Mouse (Mus musculus): ENCODE results near the gene Hsdl1.

Hsdl1 gene

GRCm38 (mm10) chr8:119574437-119575365, at the start of gene Hsdl1, which contains the start of gene Dnaaf1:
Gene Hsdl1, minus strand, starts transcription at chr8:119575183.
Gene Dnaaf1, plus strand, starts transcription at chr8:119575235.
- DNase-seq (ENCODE audit: low spot score): peak; percentile 92

DNA sequence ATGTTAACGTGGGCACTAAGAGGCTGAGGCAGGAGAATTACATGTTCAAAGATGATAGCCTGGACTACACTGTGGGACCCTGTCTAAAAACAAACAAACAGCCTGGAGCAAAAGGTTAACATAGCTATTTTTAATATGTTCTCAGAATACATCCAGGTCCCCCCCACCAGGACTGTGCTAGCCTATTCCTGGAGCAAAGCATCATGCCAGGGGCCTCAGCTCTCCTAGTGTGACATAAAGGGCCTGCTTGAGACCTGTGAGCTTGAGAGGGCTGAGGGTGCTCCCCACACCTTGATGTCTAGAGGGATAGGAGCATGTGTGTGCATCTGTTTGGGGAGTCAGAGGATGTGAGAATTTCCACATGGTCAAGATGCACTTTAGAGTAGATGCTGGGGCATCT, 48.8 kb upstream of the Hsdl1 start:
- DNase-seq (ENCODE audit: low spot score): no peak

GRCm38 (mm10) chr8:119623061-119623460, 48.1 kb upstream of the Hsdl1 start:
- DNase-seq (ENCODE audit: low spot score): no peak

DNA sequence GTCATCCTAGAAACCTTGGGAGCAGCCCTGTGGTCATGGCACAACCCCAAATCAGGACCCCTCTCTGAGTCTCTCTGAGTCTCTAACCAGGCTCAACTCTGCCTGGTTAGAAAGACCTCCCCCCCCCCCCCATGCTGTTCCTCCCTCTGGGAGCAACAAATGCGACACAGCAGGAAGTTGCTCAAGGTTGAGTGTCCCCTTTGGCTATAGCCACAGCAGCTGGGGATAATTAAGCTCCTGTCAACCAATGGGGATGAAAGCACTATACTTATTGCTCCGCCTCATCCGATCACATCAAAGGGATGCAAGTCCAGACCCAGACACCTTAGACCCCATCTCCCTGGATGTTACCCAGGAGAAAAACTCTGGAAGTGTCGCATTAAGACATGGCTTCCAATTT, 47.6 kb upstream of the Hsdl1 start:
- no peak for DNase-seq (ENCODE audit: low spot score)

GRCm38 (mm10) chr8:119620848-119621465, 46.0 kb upstream of the Hsdl1 start:
- DNase-seq (ENCODE audit: low spot score): no peak

- no peak for DNase-seq (ENCODE audit: low spot score)
Observed at GRCm38 (mm10) chr8:119620116-119620840, 45.3 kb upstream of the Hsdl1 start.

- no peak for DNase-seq (ENCODE audit: low spot score)
Observed at GRCm38 (mm10) chr8:119618887-119619286, 43.9 kb upstream of the Hsdl1 start.

DNA sequence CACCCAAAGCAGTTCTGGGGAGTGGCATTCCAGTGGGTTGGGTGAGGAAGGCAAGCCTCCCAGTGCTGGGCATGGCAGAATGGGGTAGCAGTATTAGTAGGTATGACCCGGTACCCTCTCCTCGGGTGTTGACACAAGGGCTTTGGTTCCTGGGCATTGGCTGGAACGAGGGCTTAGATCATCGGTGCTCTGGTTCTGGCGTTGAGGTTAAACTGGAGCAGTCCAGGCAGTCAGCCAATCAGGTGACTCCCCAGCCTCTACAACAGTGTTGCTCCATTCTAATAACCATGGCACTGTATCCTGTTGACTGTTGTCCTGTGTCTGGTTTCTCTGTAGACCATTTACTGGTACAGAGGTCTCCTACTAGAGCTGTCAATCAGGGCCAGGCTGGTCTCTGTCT, 42.6 kb upstream of the Hsdl1 start:
- no peak for DNase-seq (ENCODE audit: low spot score)

DNA sequence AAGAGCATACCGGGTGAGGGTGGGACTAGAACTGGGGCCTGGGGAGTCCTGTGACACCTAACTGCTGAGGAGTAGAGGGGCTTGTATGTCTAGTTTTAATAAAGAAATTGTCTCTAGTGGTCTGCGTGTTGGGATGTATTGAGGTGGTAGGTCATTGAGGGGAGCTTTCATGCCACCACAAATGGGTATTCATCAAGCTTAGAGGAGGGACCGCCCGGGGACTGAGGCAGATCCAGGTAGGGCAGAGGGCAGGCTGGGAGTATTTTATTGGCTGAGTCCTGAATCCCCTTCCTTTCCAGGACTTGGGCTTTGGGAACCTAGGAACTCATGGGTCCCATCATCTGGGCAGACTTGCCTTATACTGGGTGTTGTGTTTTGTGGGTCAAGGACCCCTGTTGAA, 41.8 kb upstream of the Hsdl1 start:
- no peak for DNase-seq (ENCODE audit: low spot score)

DNA sequence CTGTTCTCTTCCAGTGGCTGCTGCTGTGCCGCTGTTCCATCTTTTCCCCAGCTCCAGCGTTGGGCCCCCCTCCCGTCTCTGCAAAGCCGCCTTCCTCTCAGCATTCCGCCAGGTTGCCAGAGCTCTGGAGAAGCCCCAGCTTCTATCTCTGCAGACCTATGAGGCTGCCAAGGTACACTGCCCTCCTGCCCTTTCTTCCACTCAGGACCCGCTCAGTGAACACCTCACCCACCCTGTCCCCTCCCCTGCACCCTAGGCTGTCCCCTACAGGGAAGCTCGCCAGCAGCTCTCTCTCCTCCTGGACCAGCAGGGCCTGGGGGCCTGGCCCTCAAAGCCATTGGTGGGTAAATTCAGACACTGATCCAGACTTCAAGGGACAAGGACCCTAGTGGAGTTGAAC, 41.4 kb upstream of the Hsdl1 start:
- DNase-seq (ENCODE audit: low spot score): no peak

GRCm38 (mm10) chr8:119615096-119615495, 40.1 kb upstream of the Hsdl1 start:
- no peak for DNase-seq (ENCODE audit: low spot score)

DNA sequence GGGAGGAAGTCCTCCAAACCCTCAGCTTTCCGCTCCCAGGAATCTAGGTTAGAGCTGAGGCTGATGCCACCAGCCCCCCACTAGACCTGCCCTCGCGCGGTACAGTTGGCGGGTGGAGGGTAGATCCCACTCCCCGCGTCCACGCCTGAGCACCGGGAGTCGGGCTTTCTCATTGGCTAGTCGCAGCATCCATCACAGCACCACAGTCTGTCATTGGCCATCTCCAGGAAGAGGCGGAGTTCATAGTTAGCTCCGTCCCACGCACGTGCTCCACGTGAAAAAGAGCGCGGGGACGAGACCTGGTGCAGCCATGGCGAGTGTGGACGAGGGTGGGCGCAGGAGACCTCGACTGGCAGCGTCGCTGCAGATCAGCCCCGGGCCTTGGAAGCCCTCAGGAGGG, 37.5 kb upstream of the Hsdl1 start, which contains the start of gene Adad2:
TSS of gene Adad2 (plus strand) at position 277 of the 400 bp plus-strand sequence.
- DNase-seq (ENCODE audit: low spot score): peak; percentile 88

DNA sequence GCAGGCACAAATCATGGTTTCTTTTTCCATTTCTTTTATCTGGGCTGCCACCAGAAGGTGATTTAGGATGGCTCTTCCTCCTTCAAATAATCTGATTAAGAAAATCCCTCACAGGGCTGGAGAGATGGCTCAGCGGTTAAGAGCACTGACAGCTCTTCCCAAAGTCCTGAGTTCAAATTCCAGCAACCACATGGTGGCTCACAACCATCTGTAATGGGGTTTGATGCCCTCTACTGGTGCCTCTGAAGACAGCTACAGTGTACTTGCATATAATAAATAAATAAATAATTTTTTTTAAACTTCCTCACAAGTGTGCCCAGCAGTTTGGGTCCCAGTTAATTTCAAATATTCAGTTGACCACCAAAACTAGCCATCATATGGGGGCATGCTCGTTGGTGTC, 31.2 kb upstream of the Hsdl1 start:
- DNase-seq (ENCODE audit: low spot score): no peak

DNA sequence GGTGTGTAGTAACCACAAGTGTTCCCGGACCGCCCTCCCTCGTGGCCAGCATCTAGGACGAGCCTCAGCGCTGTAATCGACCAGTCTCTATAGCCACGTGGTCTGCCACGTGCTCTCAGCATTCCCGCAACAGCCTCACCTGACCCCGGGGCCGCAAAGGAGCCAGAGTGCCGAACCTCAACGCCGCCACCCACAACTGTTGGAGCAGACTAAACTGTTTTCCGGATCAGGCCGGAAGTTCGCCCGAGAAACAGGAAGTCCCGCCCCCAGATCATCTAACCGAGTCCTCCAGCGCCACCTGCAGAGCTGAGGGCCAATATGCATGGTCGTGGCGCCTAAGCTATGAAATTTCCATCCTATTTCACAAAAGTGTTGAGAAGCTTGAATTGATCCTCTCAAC, 30.0 kb upstream of the Hsdl1 start, which contains the start of gene Taf1c:
TSS of gene Taf1c (minus strand) at position 227 of the 400 bp plus-strand sequence.
- peak; percentile 90 for DNase-seq (ENCODE audit: low spot score)

- DNase-seq (ENCODE audit: low spot score): no peak
Observed at GRCm38 (mm10) chr8:119604398-119604803, 29.4 kb upstream of the Hsdl1 start.

- no peak for DNase-seq (ENCODE audit: low spot score)
Observed at GRCm38 (mm10) chr8:119603771-119604170, 28.8 kb upstream of the Hsdl1 start.

DNA sequence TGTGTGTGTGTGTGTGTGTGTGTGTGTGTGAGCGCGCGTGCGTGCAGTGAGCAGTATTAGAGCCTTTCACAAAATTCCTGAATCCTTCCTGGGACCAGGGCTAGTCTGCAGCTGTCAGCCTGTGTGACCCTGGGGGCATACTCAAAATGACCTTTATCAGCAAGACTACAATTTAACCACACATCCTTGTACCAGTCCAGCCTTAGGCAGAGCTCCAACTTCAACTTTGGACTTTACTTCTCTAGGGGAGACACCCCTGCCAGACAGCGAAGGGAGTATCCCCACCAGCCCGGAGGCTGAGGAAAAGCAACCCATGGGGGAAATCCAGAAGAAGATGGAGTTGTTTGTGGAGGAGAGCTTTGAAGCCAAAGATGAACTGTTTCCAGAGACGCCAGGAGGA, 16.5 kb upstream of the Hsdl1 start:
- no peak for DNase-seq (ENCODE audit: low spot score)

- DNase-seq (ENCODE audit: low spot score): no peak
Observed at GRCm38 (mm10) chr8:119590348-119590747, 15.4 kb upstream of the Hsdl1 start.

DNA sequence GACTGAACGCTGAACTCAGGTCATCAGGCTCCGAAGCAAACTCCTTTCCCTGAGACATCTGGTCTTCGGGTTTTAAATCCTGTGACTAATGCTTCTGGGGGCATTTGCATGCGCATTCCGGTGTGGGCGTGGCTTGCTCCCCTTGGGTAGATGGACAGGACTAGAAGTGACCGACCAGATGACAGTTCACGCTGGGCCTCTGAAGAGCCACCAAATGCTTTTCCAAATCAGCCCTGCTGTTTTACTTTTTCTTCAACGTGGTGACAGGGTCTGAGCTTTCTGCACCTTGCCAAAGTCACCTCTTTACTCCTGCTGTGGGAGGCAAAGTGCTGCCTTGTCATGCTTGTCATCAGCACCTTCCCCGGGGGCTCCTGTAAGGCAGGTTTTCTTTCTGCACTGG, 13.9 kb upstream of the Hsdl1 start:
- no peak for DNase-seq (ENCODE audit: low spot score)

GRCm38 (mm10) chr8:119588321-119588720, 13.3 kb upstream of the Hsdl1 start:
- DNase-seq (ENCODE audit: low spot score): no peak

- DNase-seq (ENCODE audit: low spot score): no peak
Observed at GRCm38 (mm10) chr8:119585901-119586300, 10.9 kb upstream of the Hsdl1 start.

DNA sequence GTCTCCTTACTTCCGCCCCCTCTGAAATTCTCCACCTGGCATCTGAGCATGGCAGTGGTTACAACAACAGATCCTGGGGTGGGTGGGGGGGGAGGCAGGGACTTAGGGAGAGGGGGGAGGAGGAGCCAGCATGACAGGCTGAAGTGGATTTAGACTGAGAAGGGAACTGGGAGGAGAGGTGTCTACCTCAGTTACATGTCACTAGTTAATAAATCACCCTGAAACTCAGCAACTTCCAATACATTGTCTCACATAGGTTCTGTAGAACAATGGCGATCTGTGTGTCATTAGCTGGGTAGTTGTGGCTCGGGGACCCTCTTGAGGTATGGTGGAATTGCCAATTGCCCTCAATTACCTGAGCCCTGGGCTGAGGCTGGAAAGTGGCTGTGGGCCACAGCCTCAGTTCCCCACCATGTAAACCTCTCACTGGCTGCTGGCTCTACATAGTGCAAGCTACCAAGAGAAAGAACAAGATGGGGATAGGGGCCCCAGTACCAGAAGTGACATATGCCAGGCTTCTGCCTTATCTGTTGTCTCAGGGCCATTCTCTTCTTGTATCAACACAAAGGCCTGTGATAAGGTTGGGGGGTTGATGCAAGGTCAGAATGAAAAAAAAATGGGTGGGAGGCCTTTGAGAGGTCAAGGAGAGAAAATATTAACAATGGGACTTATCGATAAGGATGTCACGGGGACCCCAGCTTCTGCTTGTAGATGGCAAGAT, 5.6 kb upstream of the Hsdl1 start:
- DNase-seq (ENCODE audit: low spot score): no peak
